Mouse (Mus musculus) cerebellum, adult 2 months (tissue): ENCODE measurements around the gene Nol10.

Experiments
- CTCF ChIP-seq: fragments of 200-500 bp; IDR thresholded peaks from 2 replicates; pipeline ENCODE4 v1.5.1; 2011; ENCODE audit warnings: low read depth, mild to moderate bottlenecking, control low read depth, low read length, moderate library complexity, borderline replicate concordance; ENCODE audit not compliant: insufficient read depth
- POLR2A ChIP-seq: fragments of 200-500 bp; IDR thresholded peaks from 2 replicates; pipeline ENCODE4 v1.6.1; 2011; ENCODE audit warnings: low read length, control low read depth, borderline replicate concordance; ENCODE audit not compliant: insufficient read depth

DNA sequence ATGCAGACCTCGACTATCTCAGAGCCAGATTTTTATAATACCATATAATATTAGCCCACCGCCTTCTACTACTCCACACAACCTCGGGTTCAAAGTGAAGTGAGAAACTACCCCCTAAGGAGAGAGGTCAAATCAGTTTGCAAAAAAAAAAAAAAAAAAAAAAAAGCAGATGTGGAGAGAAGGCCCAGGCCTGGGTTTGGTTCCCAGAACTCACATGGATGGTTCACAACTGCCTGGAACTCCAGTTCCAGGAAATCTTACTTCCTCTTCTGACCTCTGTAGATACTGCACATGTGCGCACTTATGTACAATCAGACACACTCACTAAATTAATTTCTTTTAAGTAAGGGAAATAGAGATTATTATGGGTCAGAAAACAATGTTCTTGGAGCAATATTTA, 102.2 kb downstream of the Nol10 start:
- TF ChIP-seq CTCF (no peak), POLR2A (no peak)
